Mouse (Mus musculus): ENCODE data around the gene Ift122.

Ift122 gene

GRCm38 (mm10) chr6:115924829-115925228 is 71.6 kb downstream of the Ift122 start:
- DNase-seq (ENCODE audit: low read depth, low spot score): no peak

- DNase-seq (ENCODE audit: low read depth, low spot score): no peak
Observed at GRCm38 (mm10) chr6:115926416-115926815, 73.1 kb downstream of the Ift122 start.

- DNase-seq (ENCODE audit: low read depth, low spot score): no peak
Observed at GRCm38 (mm10) chr6:115927292-115928242, 74.3 kb downstream of the Ift122 start.

GRCm38 (mm10) chr6:115930018-115930417 is 76.7 kb downstream of the Ift122 start:
- DNase-seq (ENCODE audit: low read depth, low spot score): no peak

- no peak for DNase-seq (ENCODE audit: low read depth, low spot score)
Observed at GRCm38 (mm10) chr6:115931639-115932038, 78.4 kb downstream of the Ift122 start, which contains the start of gene Rho. TSS of gene Rho (plus strand) at chr6:115931748.

- DNase-seq (ENCODE audit: low read depth, low spot score): no peak
Observed at GRCm38 (mm10) chr6:115932391-115932790, 79.1 kb downstream of the Ift122 start.

- no peak for DNase-seq (ENCODE audit: low read depth, low spot score)
Observed at GRCm38 (mm10) chr6:115935544-115935943, 82.3 kb downstream of the Ift122 start.

GRCm38 (mm10) chr6:115938011-115938410 is 84.7 kb downstream of the Ift122 start:
- DNase-seq (ENCODE audit: low read depth, low spot score): no peak

- peak; percentile 17 for DNase-seq (ENCODE audit: low read depth, low spot score)
Observed at GRCm38 (mm10) chr6:115938798-115939197, 85.5 kb downstream of the Ift122 start.

- DNase-seq (ENCODE audit: low read depth, low spot score): no peak
Observed at GRCm38 (mm10) chr6:115940603-115941002, 87.3 kb downstream of the Ift122 start.

- no peak for DNase-seq (ENCODE audit: low read depth, low spot score)
Observed at GRCm38 (mm10) chr6:115941128-115941527, 87.9 kb downstream of the Ift122 start.

GRCm38 (mm10) chr6:115943498-115944427 is 90.5 kb downstream of the Ift122 start:
- no peak for DNase-seq (ENCODE audit: low read depth, low spot score)

GRCm38 (mm10) chr6:115944638-115945037 is 91.4 kb downstream of the Ift122 start, which contains the start of gene H1foo:
TSS of gene H1foo (plus strand) at chr6:115944938.
- no peak for DNase-seq (ENCODE audit: low read depth, low spot score)

GRCm38 (mm10) chr6:115945633-115946032 is 92.4 kb downstream of the Ift122 start:
- DNase-seq (ENCODE audit: low read depth, low spot score): peak; percentile 50

- peak; percentile 48 for DNase-seq (ENCODE audit: low read depth, low spot score)
Observed at GRCm38 (mm10) chr6:115946389-115946788, 93.1 kb downstream of the Ift122 start.

GRCm38 (mm10) chr6:115954506-115955074 is 101.3 kb downstream of the Ift122 start:
- no peak for DNase-seq (ENCODE audit: low read depth, low spot score)

GRCm38 (mm10) chr6:115955169-115955568 is 101.9 kb downstream of the Ift122 start:
- no peak for DNase-seq (ENCODE audit: low read depth, low spot score)

GRCm38 (mm10) chr6:115955664-115956063 is 102.4 kb downstream of the Ift122 start:
- DNase-seq (ENCODE audit: low read depth, low spot score): no peak

GRCm38 (mm10) chr6:115956418-115956921 is 103.2 kb downstream of the Ift122 start:
- no peak for DNase-seq (ENCODE audit: low read depth, low spot score)

- DNase-seq (ENCODE audit: low read depth, low spot score): no peak
Observed at GRCm38 (mm10) chr6:115956922-115957601, 103.8 kb downstream of the Ift122 start.

- no peak for DNase-seq (ENCODE audit: low read depth, low spot score)
Observed at GRCm38 (mm10) chr6:115957681-115958080, 104.4 kb downstream of the Ift122 start.
